Mouse (Mus musculus): ENCODE measurements at regions not wholly inside any gene's neighbourhood (a gene's known extent, or its start where the extent isn't known, plus 50 kb on each side); places are given as distances from the start of the nearest gene placed in this dataset.

DNA sequence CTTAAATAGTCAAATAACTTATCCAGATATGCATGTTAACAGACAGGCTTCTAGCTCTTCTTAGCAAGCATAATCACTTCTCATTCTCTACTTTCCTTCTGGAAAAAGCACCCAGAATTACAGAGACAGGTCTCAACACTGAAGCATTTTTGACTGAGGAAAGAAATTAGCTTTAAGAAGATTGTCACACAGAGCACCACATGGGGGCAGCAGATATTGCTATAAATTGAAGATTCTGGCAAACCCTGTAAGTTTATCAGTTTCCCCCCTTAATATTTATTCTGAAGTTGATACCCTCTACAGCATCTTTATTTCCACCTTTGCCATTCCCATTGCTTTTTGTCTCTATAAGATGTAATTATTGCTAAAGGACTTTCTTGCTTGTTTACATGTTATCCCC, 83.4 kb upstream of the Lrrc4c start:
- peak; percentile 16 for DNase-seq

- DNase-seq, result no peak
Measured at GRCm38 (mm10) chr2:96239246-96239645, 78.7 kb upstream of the Lrrc4c start.

GRCm38 (mm10) chr2:96240543-96241090, 77.4 kb upstream of the Lrrc4c start:
- no peak for DNase-seq

GRCm38 (mm10) chr2:96253661-96254060, 64.3 kb upstream of the Lrrc4c start:
- DNase-seq, result no peak

DNA sequence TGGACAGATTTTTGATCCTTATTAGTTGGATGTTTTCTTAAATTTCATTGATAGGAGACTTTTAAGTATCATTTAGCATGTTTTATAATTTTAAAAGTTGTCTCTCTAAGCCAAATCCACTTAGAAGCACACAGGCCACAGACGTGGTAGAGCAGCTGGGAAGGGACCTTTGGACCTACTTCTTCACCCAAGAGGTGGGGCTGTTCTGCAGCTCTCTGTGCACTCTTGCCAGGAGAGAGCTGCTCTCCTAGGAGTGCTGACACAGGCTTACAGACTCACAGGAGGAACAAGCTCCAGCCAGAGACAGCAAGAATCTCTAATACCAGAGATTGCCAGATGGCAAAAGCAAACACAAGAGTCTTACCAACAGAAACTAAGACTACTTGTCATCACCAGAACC, 61.5 kb upstream of the Lrrc4c start:
- no peak for DNase-seq

All from retina, postnatal 1 day (tissue).